Mouse (Mus musculus): ENCODE measurements around the gene Satb1. TPM values are rescaled to one million over a fixed set of nuclear protein-coding genes. Genes with fewer than 3 reads are reported as not detected.

Satb1 gene
- polyA plus RNA-seq, 1 experiment from 2014 or later: 43.2 TPM

DNA sequence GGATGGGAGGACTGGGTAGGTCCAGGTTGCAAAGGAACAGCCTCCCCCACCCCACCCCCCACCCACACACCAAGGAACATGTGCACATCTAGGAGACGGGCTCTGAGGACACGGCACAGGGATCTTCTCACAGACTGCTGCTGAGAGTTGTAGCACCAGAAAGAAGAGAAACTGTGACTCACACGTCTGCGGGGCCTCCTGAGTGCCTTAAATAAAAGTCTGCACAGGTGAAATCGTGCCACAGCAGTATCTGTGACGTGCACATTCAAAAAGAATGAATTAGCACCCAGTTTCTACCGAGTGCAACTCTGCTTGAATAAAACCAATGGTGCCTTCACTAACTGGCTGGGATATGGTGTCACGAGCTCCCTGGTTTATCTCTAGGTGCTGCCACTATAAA is 69.5 kb downstream of the Satb1 start:
- 94% methylated on average over 8 of the region's 8 CpGs for WGBS

DNA sequence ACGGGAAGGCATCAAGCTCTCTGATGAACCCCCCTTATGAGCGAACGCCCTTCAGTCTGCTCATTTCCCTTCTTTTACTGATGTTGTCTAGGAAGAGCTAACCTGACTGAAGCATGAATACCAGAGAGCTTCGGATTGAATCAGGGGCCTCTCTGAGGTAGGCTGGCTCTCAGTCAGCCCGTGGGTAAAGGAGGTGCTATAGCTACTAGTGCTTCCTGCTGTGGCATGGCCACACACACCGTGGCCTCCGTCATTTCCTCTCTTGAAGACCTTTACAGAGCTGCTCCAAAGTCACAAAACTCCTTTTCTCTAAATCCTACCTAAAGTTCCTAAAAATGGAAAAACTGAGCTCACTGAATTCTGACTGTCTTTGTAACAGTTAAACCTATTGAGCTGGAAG is 70.6 kb downstream of the Satb1 start:
- no peaks in the 10 kb centered on the region for H3K27me3 ChIP-seq (replicated peaks; ENCODE audit: control insufficient read depth, insufficient read depth, low read length)
- H3K36me3 ChIP-seq (ENCODE audit: control insufficient read depth, insufficient read depth): peaks cover 3% of the 10 kb centered on the region; the same call in 1 of the 2 replicates
- WGBS: 84% methylated on average over 7 of the region's 7 CpGs
- no peak overlapping the region for H3K9ac ChIP-seq (replicated peaks; ENCODE audit: low read depth, low read length)
- H3K4me3 ChIP-seq (replicated peaks; ENCODE audit: low read length): no peak overlapping the region
- no peak overlapping the region for H3K4me2 ChIP-seq (ENCODE audit: low read length)
- H3K9me3 ChIP-seq (ENCODE audit: control insufficient read depth, low read length): no peaks in the 10 kb centered on the region
- ATAC-seq: no peak
- peaks cover 17% of the 10 kb centered on the region for H3K4me1 ChIP-seq (replicated peaks; ENCODE audit: control insufficient read depth, insufficient read depth, low read length)
- no peak overlapping the region for H3K27ac ChIP-seq (ENCODE audit: low read length)

More for the DNA sequence above, 69.5 kb downstream of the Satb1 start:
- Histone ChIP-seq H3K4me3 (replicated peaks; ENCODE audit: low read length) (no peak overlapping the region), H3K27ac (ENCODE audit: low read length) (no peak overlapping the region), H3K9ac (replicated peaks; ENCODE audit: low read depth, low read length) (no peak overlapping the region), H3K27me3 (replicated peaks; ENCODE audit: control insufficient read depth, insufficient read depth, low read length) (no peaks in the 10 kb centered on the region), H3K36me3 (ENCODE audit: control insufficient read depth, insufficient read depth) (no peaks in the 10 kb centered on the region; the same call in 1 of the 2 replicates), H3K4me2 (ENCODE audit: low read length) (no peak overlapping the region), H3K9me3 (ENCODE audit: control insufficient read depth, low read length) (no peaks in the 10 kb centered on the region), H3K4me1 (replicated peaks; ENCODE audit: control insufficient read depth, insufficient read depth, low read length) (peaks cover 17% of the 10 kb centered on the region)
- no peak for ATAC-seq

- Histone ChIP-seq H3K9ac (replicated peaks; ENCODE audit: low read depth, low read length) (peak overlapping the region; percentile 31; the same call in 1 of the 2 replicates), H3K9me3 (ENCODE audit: control insufficient read depth, low read length) (no peaks in the 10 kb centered on the region), H3K4me1 (replicated peaks; ENCODE audit: control insufficient read depth, insufficient read depth, low read length) (peaks cover 17% of the 10 kb centered on the region), H3K4me3 (replicated peaks; ENCODE audit: low read length) (peak overlapping the region; percentile 32), H3K27me3 (replicated peaks; ENCODE audit: control insufficient read depth, insufficient read depth, low read length) (no peaks in the 10 kb centered on the region), H3K4me2 (ENCODE audit: low read length) (peak overlapping the region; percentile 55), H3K36me3 (ENCODE audit: control insufficient read depth, insufficient read depth) (peaks cover 3% of the 10 kb centered on the region; the same call in 1 of the 2 replicates), H3K27ac (ENCODE audit: low read length) (peak overlapping the region; percentile 62)
- ATAC-seq: peak; percentile 83
- 31% methylated on average over 17 of the region's 17 CpGs for WGBS
Measured at GRCm38 (mm10) chr17:51760997-51761655, 72.0 kb downstream of the Satb1 start.

DNA sequence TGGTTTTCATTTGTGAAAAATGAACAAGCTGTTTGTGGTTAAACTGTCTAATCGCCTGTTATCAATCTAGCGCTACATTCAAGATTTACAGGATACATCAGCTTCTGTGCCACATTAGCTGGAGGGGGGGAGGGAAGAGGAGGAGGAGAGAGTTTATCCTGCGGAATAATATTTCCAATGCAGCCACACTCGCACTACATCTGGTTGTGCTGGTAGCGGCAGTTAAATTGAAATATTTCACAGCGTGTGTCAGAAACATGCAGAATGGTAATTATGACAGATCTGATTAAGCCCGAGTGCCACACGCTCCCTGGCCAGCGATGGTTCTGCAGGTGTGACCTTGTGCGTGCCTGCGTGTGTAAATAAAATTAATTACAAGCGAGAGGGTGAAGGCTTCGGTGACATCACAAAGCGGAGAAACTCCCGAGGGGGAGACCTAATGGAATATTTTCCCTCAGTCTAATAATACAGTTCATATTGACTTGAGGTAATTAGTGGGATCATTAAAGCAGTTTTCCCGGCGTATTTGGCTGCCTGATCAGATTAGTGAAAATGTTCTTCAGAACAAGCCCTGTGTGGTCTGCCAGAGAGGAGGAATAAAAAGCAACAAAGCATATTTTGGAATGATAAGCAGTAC is 72.7 kb downstream of the Satb1 start:
- H3K27me3 ChIP-seq (replicated peaks; ENCODE audit: control insufficient read depth, insufficient read depth, low read length): no peaks in the 10 kb centered on the region
- H3K27ac ChIP-seq (ENCODE audit: low read length): peak overlapping the region; percentile 62
- H3K4me2 ChIP-seq (ENCODE audit: low read length): peak overlapping the region; percentile 55
- H3K4me1 ChIP-seq (replicated peaks; ENCODE audit: control insufficient read depth, insufficient read depth, low read length): peaks cover 17% of the 10 kb centered on the region
- H3K4me3 ChIP-seq (replicated peaks; ENCODE audit: low read length): peak overlapping the region; percentile 32
- peak; percentile 58 for ATAC-seq
- WGBS: 23% methylated on average over 17 of the region's 17 CpGs
- H3K9ac ChIP-seq (replicated peaks; ENCODE audit: low read depth, low read length): peak overlapping the region; percentile 31
- peaks cover 3% of the 10 kb centered on the region; the same call in 1 of the 2 replicates for H3K36me3 ChIP-seq (ENCODE audit: control insufficient read depth, insufficient read depth)
- H3K9me3 ChIP-seq (ENCODE audit: control insufficient read depth, low read length): no peaks in the 10 kb centered on the region

GRCm38 (mm10) chr17:51759509-51759908 is 73.6 kb downstream of the Satb1 start:
- H3K4me3 ChIP-seq (replicated peaks; ENCODE audit: low read length): no peak overlapping the region
- no peaks in the 10 kb centered on the region for H3K27me3 ChIP-seq (replicated peaks; ENCODE audit: control insufficient read depth, insufficient read depth, low read length)
- H3K27ac ChIP-seq (ENCODE audit: low read length): no peak overlapping the region
- H3K4me1 ChIP-seq (replicated peaks; ENCODE audit: control insufficient read depth, insufficient read depth, low read length): peaks cover 17% of the 10 kb centered on the region
- no peaks in the 10 kb centered on the region for H3K9me3 ChIP-seq (ENCODE audit: control insufficient read depth, low read length)
- no peak overlapping the region for H3K9ac ChIP-seq (replicated peaks; ENCODE audit: low read depth, low read length)
- 0 out of 2 replicates have a peak, but pooled peaks cover 3% of the 10 kb centered on the region for H3K36me3 ChIP-seq (ENCODE audit: control insufficient read depth, insufficient read depth)
- H3K4me2 ChIP-seq (ENCODE audit: low read length): no peak overlapping the region
- no peak for ATAC-seq
- WGBS: 68% methylated on average over 4 of the region's 4 CpGs

GRCm38 (mm10) chr17:51752142-51752541 is 80.9 kb downstream of the Satb1 start:
- H3K9me3 ChIP-seq (ENCODE audit: control insufficient read depth, low read length): no peaks in the 10 kb centered on the region
- no peak overlapping the region for H3K9ac ChIP-seq (replicated peaks; ENCODE audit: low read depth, low read length)
- ATAC-seq: no peak
- no peaks in the 10 kb centered on the region for H3K36me3 ChIP-seq (ENCODE audit: control insufficient read depth, insufficient read depth)
- no peaks in the 10 kb centered on the region for H3K27me3 ChIP-seq (replicated peaks; ENCODE audit: control insufficient read depth, insufficient read depth, low read length)
- H3K4me1 ChIP-seq (replicated peaks; ENCODE audit: control insufficient read depth, insufficient read depth, low read length): peaks cover 5% of the 10 kb centered on the region
- H3K4me2 ChIP-seq (ENCODE audit: low read length): no peak overlapping the region
- no peak overlapping the region for H3K4me3 ChIP-seq (replicated peaks; ENCODE audit: low read length)
- 90% methylated on average over 4 of the region's 4 CpGs for WGBS
- no peak overlapping the region for H3K27ac ChIP-seq (ENCODE audit: low read length)

GRCm38 (mm10) chr17:51747204-51747603 is 85.9 kb downstream of the Satb1 start:
- Histone ChIP-seq H3K4me1 (replicated peaks; ENCODE audit: control insufficient read depth, insufficient read depth, low read length) (peaks cover 15% of the 10 kb centered on the region), H3K4me3 (replicated peaks; ENCODE audit: low read length) (no peak overlapping the region), H3K4me2 (ENCODE audit: low read length) (0 out of 2 replicates have a peak overlapping the region, but pooled peaks have one; percentile 1), H3K27me3 (replicated peaks; ENCODE audit: control insufficient read depth, insufficient read depth, low read length) (no peaks in the 10 kb centered on the region), H3K9me3 (ENCODE audit: control insufficient read depth, low read length) (no peaks in the 10 kb centered on the region), H3K9ac (replicated peaks; ENCODE audit: low read depth, low read length) (no peak overlapping the region), H3K36me3 (ENCODE audit: control insufficient read depth, insufficient read depth) (no peaks in the 10 kb centered on the region; the same call in 1 of the 2 replicates), H3K27ac (ENCODE audit: low read length) (no peak overlapping the region; the same call in 1 of the 2 replicates)
- WGBS: 25% methylated on average over 9 of the region's 9 CpGs
- peak; percentile 62 for ATAC-seq

DNA sequence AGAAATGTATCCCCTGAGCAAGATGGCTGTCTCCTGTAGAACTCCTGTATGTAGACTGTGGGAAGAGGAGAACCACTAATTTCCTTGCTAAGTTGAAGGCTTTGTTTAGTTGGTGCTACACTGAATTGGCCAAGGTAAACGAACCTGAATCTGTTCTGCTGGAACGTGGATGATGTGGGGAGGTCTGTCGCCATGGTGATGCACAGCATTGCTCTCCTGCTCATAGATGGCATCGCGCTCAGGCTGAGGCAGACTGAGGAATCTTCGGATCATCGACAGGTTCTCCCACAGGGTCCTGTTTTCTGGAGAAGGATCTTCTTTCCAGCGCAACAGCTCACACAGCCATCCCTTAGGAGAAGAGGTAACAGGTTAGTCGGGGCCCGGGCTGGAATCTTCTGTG is 90.6 kb downstream of the Satb1 start:
- no peak overlapping the region for H3K4me3 ChIP-seq (replicated peaks; ENCODE audit: low read length)
- no peaks in the 10 kb centered on the region; the same call in 1 of the 2 replicates for H3K36me3 ChIP-seq (ENCODE audit: control insufficient read depth, insufficient read depth)
- H3K27ac ChIP-seq (ENCODE audit: low read length): no peak overlapping the region
- no peak overlapping the region for H3K9ac ChIP-seq (replicated peaks; ENCODE audit: low read depth, low read length)
- H3K27me3 ChIP-seq (replicated peaks; ENCODE audit: control insufficient read depth, insufficient read depth, low read length): no peaks in the 10 kb centered on the region
- ATAC-seq: peak; percentile 49; the same call in 1 of the 2 replicates
- 73% methylated on average over 10 of the region's 10 CpGs for WGBS
- H3K4me2 ChIP-seq (ENCODE audit: low read length): no peak overlapping the region
- H3K4me1 ChIP-seq (replicated peaks; ENCODE audit: control insufficient read depth, insufficient read depth, low read length): peaks cover 13% of the 10 kb centered on the region
- no peaks in the 10 kb centered on the region for H3K9me3 ChIP-seq (ENCODE audit: control insufficient read depth, low read length)

GRCm38 (mm10) chr17:51741126-51741525 is 92.0 kb downstream of the Satb1 start:
- no peaks in the 10 kb centered on the region; the same call in 1 of the 2 replicates for H3K36me3 ChIP-seq (ENCODE audit: control insufficient read depth, insufficient read depth)
- no peak overlapping the region for H3K4me3 ChIP-seq (replicated peaks; ENCODE audit: low read length)
- H3K4me2 ChIP-seq (ENCODE audit: low read length): no peak overlapping the region
- no peak for ATAC-seq
- H3K27me3 ChIP-seq (replicated peaks; ENCODE audit: control insufficient read depth, insufficient read depth, low read length): no peaks in the 10 kb centered on the region
- H3K9me3 ChIP-seq (ENCODE audit: control insufficient read depth, low read length): no peaks in the 10 kb centered on the region
- H3K4me1 ChIP-seq (replicated peaks; ENCODE audit: control insufficient read depth, insufficient read depth, low read length): peaks cover 8% of the 10 kb centered on the region
- H3K9ac ChIP-seq (replicated peaks; ENCODE audit: low read depth, low read length): no peak overlapping the region
- 80% methylated on average over 10 of the region's 10 CpGs for WGBS
- H3K27ac ChIP-seq (ENCODE audit: low read length): no peak overlapping the region
